Mouse (Mus musculus): ENCODE measurements around the gene Ino80.

The Ino80 gene

GRCm38 (mm10) chr2:119350555-119351486 is 126.7 kb downstream of the Ino80 start, which contains the start of gene Chac1:
Chac1 (plus strand) TSS chr2:119351229.
- DNase-seq, result peak; percentile 90

- no peak for DNase-seq
These were observed 132.8 kb downstream of the Ino80 start for GRCm38 (mm10) chr2:119344537-119345138.

GRCm38 (mm10) chr2:119337425-119338265 is 139.8 kb downstream of the Ino80 start:
- peak; percentile 94 for DNase-seq

GRCm38 (mm10) chr2:119336470-119336869 is 141.0 kb downstream of the Ino80 start:
- peak; percentile 57 for DNase-seq

GRCm38 (mm10) chr2:119336002-119336401 is 141.5 kb downstream of the Ino80 start:
- no peak for DNase-seq

GRCm38 (mm10) chr2:119335535-119335934 is 142.0 kb downstream of the Ino80 start:
- no peak for DNase-seq

- DNase-seq, result no peak
These were observed 142.4 kb downstream of the Ino80 start for GRCm38 (mm10) chr2:119334964-119335525.

GRCm38 (mm10) chr2:119334135-119334534 is 143.4 kb downstream of the Ino80 start:
- no peak for DNase-seq

GRCm38 (mm10) chr2:119332177-119332661 is 145.3 kb downstream of the Ino80 start:
- DNase-seq, result no peak

GRCm38 (mm10) chr2:119330795-119331194 is 146.7 kb downstream of the Ino80 start:
- no peak for DNase-seq

GRCm38 (mm10) chr2:119329123-119329817 is 148.2 kb downstream of the Ino80 start:
- DNase-seq, result no peak

GRCm38 (mm10) chr2:119328546-119328945 is 148.9 kb downstream of the Ino80 start:
- no peak for DNase-seq

GRCm38 (mm10) chr2:119327942-119328526 is 149.5 kb downstream of the Ino80 start:
- no peak for DNase-seq

GRCm38 (mm10) chr2:119327102-119327480 is 150.4 kb downstream of the Ino80 start:
- peak; percentile 88 for DNase-seq

GRCm38 (mm10) chr2:119326161-119327101 is 151.1 kb downstream of the Ino80 start:
- DNase-seq, result peak; percentile 42

- DNase-seq, result peak; percentile 89
These were observed 151.8 kb downstream of the Ino80 start, which contains the start of gene Dll4 for GRCm38 (mm10) chr2:119325568-119326143. Dll4 (plus strand) TSS chr2:119325784.

- peak; percentile 72 for DNase-seq
These were observed 152.7 kb downstream of the Ino80 start for GRCm38 (mm10) chr2:119324576-119325318.

GRCm38 (mm10) chr2:119323866-119324575 is 153.5 kb downstream of the Ino80 start:
- DNase-seq, result no peak
